Mouse (Mus musculus) MEL (cell line): ENCODE results near the gene Papss2.

Experiments used
- CHD1 ChIP-seq: IDR thresholded peaks from 2 replicates; pipeline ENCODE4 v1.6.1; 2012; ENCODE audit warnings: low read depth, mild to moderate bottlenecking, inconsistent platforms, low read length, improper control_type of control experiment
- CTCF ChIP-seq, 3 experiments: IDR thresholded peaks in 2 of 3; conservative IDR thresholded peaks in 1 of 3; 2 replicates each; pipeline ENCODE4 v1.5.1; 2011 to 2012; ENCODE audit warnings: low read length in 3 of 3, low read depth in 2 of 3, mild to moderate bottlenecking in 2 of 3, improper control_type of control experiment in 1 of 3, inconsistent platforms in 1 of 3, mixed read lengths in 1 of 3, moderate library complexity in 1 of 3; ENCODE audit not compliant: control insufficient read depth in 1 of 3, insufficient read depth in 1 of 3, poor library complexity in 1 of 3, severe bottlenecking in 1 of 3
- ETS1 ChIP-seq: IDR thresholded peaks from 2 replicates; pipeline ENCODE4 v1.6.1; 2012; ENCODE audit warnings: low read depth, mild to moderate bottlenecking, inconsistent platforms, low read length, improper control_type of control experiment, moderate library complexity
- GATA1 ChIP-seq: IDR thresholded peaks from 2 replicates; pipeline ENCODE4 v1.6.1; 2011; ENCODE audit warnings: low read depth, low read length, improper control_type of control experiment
- MAZ ChIP-seq: IDR thresholded peaks from 2 replicates; pipeline ENCODE4 v1.6.1; 2012; ENCODE audit warnings: low read depth, mild to moderate bottlenecking, inconsistent platforms, low read length, improper control_type of control experiment
- MXI1 ChIP-seq: IDR thresholded peaks from 2 replicates; pipeline ENCODE4 v1.6.1; 2011; ENCODE audit warnings: mild to moderate bottlenecking, low read depth, low read length, improper control_type of control experiment
- MYC ChIP-seq: IDR thresholded peaks from 2 replicates; pipeline ENCODE4 v1.6.1; 2011; ENCODE audit warnings: low read depth, mild to moderate bottlenecking, low read length, improper control_type of control experiment, moderate library complexity
- POLR2A ChIP-seq, 2 experiments: IDR thresholded peaks; 2 replicates each; pipeline ENCODE4 v1.6.1; 2011 to 2012; ENCODE audit warnings: low read length in 2 of 2, mild to moderate bottlenecking in 2 of 2, control low read depth in 1 of 2, improper control_type of control experiment in 1 of 2, low read depth in 1 of 2, moderate library complexity in 1 of 2; ENCODE audit not compliant: control insufficient read depth in 1 of 2, insufficient read depth in 1 of 2, poor library complexity in 1 of 2
- TAL1 ChIP-seq: IDR thresholded peaks from 2 replicates; pipeline ENCODE4 v1.6.1; 2012; ENCODE audit warnings: mild to moderate bottlenecking, inconsistent platforms, low read length, moderate library complexity, mixed read lengths
- TBP ChIP-seq: IDR thresholded peaks from 2 replicates; pipeline ENCODE4 v1.8.0; 2011; ENCODE audit warnings: low read depth, low read length, improper control_type of control experiment
- ZC3H11A ChIP-seq: IDR thresholded peaks from 2 replicates; pipeline ENCODE4 v1.6.1; 2012; ENCODE audit warnings: low read depth, mild to moderate bottlenecking, inconsistent platforms, low read length, improper control_type of control experiment

DNA sequence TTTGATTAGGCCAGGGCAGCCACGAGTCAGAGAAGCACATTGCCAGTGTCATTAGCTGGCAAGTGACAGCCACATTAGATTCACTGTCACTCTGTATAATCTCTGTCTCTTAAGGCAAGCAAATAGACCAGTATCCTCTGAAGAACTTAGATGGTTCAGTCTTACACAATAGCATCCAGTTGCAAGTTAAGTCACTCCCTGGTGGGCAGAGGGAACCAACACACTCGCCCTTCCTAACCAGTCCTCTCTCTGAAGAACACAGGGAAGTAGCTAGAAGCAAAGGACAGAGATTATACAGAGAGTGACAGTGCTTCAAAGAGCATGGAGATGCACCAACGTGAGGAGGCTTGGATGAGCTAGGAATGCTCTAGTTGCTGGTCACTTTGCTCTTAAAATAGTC, 42.3 kb upstream of the Papss2 start:
- no peak for TF ChIP-seq TBP
- TF ChIP-seq ETS1, result no peak
- no peak for TF ChIP-seq POLR2A (IDR thresholded peaks at IDR 0.05; ENCODE audit: control insufficient read depth in 1 of 2, insufficient read depth in 1 of 2, low read depth in 1 of 2, low read length in 2 of 2, poor library complexity in 1 of 2)
- TF ChIP-seq CTCF (IDR thresholded peaks at IDR 0.05 in 2 of 3, conservative IDR thresholded peaks at IDR 0.05 in 1 of 3; ENCODE audit: control insufficient read depth in 1 of 3, insufficient read depth in 1 of 3, low read depth in 2 of 3, low read length in 3 of 3, poor library complexity in 1 of 3, severe bottlenecking in 1 of 3), result no peak
- TF ChIP-seq MYC, result no peak
- TF ChIP-seq MXI1, result no peak
- TF ChIP-seq ZC3H11A, result no peak
- TF ChIP-seq CHD1, result no peak
- TF ChIP-seq GATA1, result no peak
- no peak for TF ChIP-seq TAL1
- TF ChIP-seq MAZ, result no peak
